Mouse (Mus musculus) kidney, embryonic 16.5 days (tissue): Measurements from ENCODE around the gene Nadk2. TPM values are rescaled to one million over a fixed set of nuclear protein-coding genes. Genes with fewer than 3 reads are reported as not detected.

Source experiments
- ATAC-seq: fragments of 200-750 bp; cut with Nextera tagmentation; 2 replicates; pipeline ENCODE4 v1.8.0; 2017; ENCODE audit warnings: moderate TSS enrichment; ENCODE audit not compliant: low FRiP score, low TSS enrichment
- H3K27ac ChIP-seq: fragments of 300-500 bp; sonication (generic); 2 replicates; pipeline ENCODE4 v1.5.1; 2014; ENCODE audit warnings: low read length
- H3K27me3 ChIP-seq: fragments of 300-500 bp; sonication (generic); 2 replicates; pipeline ENCODE4 v1.6.1; 2014; ENCODE audit warnings: low read length, control low read depth, mixed read lengths; ENCODE audit not compliant: insufficient read depth
- H3K36me3 ChIP-seq: fragments of 300-500 bp; sonication (generic); 2 replicates; pipeline ENCODE4 v1.6.1; 2014; ENCODE audit warnings: low read length, control low read depth, mixed read lengths; ENCODE audit not compliant: insufficient read depth
- H3K4me1 ChIP-seq: fragments of 300-500 bp; sonication (generic); 2 replicates; pipeline ENCODE4 v1.6.1; 2014; ENCODE audit warnings: low read length, control low read depth, mixed read lengths; ENCODE audit not compliant: insufficient read depth
- H3K4me2 ChIP-seq: fragments of 300-500 bp; sonication (generic); replicated peaks from 2 replicates; pipeline ENCODE4 v1.6.1; 2014; ENCODE audit warnings: low read depth, low read length
- H3K4me3 ChIP-seq: fragments of 300-500 bp; sonication (generic); 2 replicates; pipeline ENCODE4 v1.5.1; 2014; ENCODE audit warnings: mild to moderate bottlenecking, low read length
- H3K9ac ChIP-seq: fragments of 300-500 bp; sonication (generic); replicated peaks from 2 replicates; pipeline ENCODE4 v1.6.1; 2014; ENCODE audit warnings: low read length
- H3K9me3 ChIP-seq: fragments of 300-500 bp; sonication (generic); 2 replicates; pipeline ENCODE4 v1.6.1; 2016; ENCODE audit warnings: low read length, control low read depth
- WGBS: fragments of 180-500 bp; shearing (Covaris S2); extraction: QIAGEN DNeasy Blood & Tissue Kit; methylation state at CpG from one replicate; pipeline ENCODE4 v1.1.7; 2014; 5-methylcytosine and 5-hydroxymethylcytosine counted together
- polyA plus RNA-seq: library from polyadenylated mRNA; unstranded; fragments of >200 nt; fragmentation: Nextera tagmentation; extraction: Ambion mirVana; gene quantifications from 2 replicates; pipeline ENCODE4 v1.2.1, GENCODE M21; 2015

Nadk2 gene
- polyA plus RNA-seq, 1 experiment from 2014 or later: 26.4 TPM

DNA sequence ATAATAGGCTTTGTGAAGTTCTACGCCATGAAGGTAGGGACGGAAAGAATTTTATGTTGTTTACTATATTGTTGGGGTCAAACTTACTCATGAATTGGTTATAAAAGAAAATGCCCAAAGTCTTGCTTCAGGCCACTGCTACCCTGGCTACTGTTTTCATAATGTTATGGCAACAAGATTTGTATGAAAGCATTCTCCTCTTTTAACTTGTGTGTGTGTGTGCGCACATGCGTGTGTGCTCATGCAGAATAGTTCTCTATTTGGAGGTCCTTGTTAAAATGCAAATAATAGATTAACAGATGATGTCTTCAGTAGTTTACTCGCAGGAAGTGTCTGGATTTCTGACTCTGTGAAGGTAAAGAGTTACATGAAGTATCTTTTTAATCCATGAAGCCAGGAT lies 2.6 kb downstream of the Nadk2 start:
- H3K9me3 ChIP-seq: no peaks in the 10 kb centered on the region
- peaks cover 45% of the 10 kb centered on the region for H3K4me1 ChIP-seq
- 0 out of 2 replicates have a peak overlapping the region, but pooled peaks have one; percentile 43 for H3K27ac ChIP-seq
- H3K9ac ChIP-seq: no peak overlapping the region
- ATAC-seq: no peak
- H3K27me3 ChIP-seq: no peaks in the 10 kb centered on the region
- no peaks in the 10 kb centered on the region for H3K36me3 ChIP-seq
- H3K4me2 ChIP-seq: peak overlapping the region; percentile 77
- H3K4me3 ChIP-seq: peak overlapping the region; percentile 91
- WGBS: 75% methylated on average over 5 of the region's 5 CpGs

DNA sequence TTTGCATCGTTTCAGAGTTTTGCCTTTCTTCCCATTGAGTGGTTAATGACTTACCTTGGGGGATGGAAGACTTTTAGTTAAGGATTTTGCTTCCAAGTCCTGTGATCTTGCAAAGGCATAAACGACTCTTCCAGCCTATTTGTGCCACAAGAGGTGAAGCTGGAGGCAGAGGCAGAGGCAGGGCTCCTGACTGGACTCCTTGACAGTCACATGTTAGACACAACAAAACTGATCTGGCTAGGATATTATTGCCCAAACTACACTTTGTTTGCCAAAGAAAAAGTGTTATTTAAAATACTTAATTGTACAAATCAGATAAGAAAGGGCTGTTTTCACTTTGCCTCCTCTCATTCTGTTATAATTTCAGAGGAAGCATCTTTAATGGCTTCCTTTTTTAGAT lies 3.1 kb downstream of the Nadk2 start:
- Histone ChIP-seq H3K9ac (no peak overlapping the region), H3K4me3 (no peak overlapping the region), H3K27me3 (no peaks in the 10 kb centered on the region), H3K4me1 (peaks cover 50% of the 10 kb centered on the region), H3K36me3 (no peaks in the 10 kb centered on the region), H3K27ac (no peak overlapping the region), H3K9me3 (no peaks in the 10 kb centered on the region), H3K4me2 (0 out of 2 replicates have a peak overlapping the region, but pooled peaks have one; percentile 77)
- WGBS: 24% methylated on average over 2 of the region's 2 CpGs
- no peak for ATAC-seq

DNA sequence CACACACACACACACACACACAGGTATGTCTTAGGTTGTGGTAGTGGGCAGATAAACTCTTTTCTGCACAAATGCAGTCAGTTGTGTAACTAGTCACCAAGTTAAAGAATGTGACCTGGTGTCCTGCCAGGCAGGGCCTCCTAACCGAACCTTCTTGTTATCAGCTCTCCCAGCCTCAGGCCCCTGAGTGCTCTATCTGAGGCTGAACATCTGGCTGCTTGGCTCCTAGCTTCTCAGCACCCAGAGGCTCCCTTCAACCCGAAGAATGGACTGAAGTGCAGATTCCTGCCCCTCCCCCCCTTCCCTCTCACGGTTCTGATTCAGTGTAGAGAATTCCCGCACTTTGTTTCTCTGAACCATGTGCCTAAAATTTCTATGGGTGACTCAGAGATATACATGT lies 3.6 kb downstream of the Nadk2 start:
- ATAC-seq: no peak
- 28% methylated on average over 4 of the region's 4 CpGs for WGBS
- Histone ChIP-seq H3K4me3 (no peak overlapping the region), H3K9me3 (no peaks in the 10 kb centered on the region), H3K27ac (no peak overlapping the region), H3K27me3 (no peaks in the 10 kb centered on the region), H3K4me2 (no peak overlapping the region), H3K36me3 (no peaks in the 10 kb centered on the region), H3K9ac (no peak overlapping the region), H3K4me1 (peaks cover 54% of the 10 kb centered on the region)

DNA sequence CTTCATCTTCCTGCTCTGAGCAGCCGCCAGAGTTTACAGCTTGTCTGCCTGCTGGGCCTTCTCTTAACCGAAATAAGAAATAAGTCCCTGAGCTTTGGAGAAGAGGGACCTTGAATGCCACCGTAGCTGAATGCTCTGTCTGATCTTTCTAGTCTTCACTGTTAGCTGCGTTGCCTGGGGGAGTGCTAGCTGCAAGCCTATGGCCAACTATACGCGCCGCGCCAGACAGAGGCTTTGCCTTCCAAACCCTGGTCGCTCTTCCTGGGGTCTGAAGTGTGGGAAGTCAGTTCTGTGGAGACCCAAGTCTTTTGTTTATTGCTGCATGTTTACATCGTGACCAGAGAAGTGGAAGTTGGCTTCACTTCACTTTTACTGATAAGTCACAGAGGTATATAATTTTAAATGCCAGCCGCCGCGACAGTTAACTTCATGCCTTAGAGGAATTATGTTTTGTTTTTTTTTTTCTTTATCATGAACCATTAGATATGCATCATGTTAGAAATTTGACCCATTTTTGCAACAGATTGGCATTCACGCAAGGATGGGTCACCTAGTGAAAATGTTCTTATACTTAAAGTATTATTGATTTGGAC lies 4.6 kb downstream of the Nadk2 start:
- 0 out of 2 replicates have a peak overlapping the region, but pooled peaks have one; percentile 16 for H3K9ac ChIP-seq
- H3K27ac ChIP-seq: no peak overlapping the region
- no peak overlapping the region for H3K4me2 ChIP-seq
- H3K36me3 ChIP-seq: no peaks in the 10 kb centered on the region
- no peak overlapping the region for H3K4me3 ChIP-seq
- WGBS: 76% methylated on average over 14 of the region's 14 CpGs
- no peak for ATAC-seq
- H3K27me3 ChIP-seq: no peaks in the 10 kb centered on the region
- no peaks in the 10 kb centered on the region for H3K9me3 ChIP-seq
- H3K4me1 ChIP-seq: peaks cover 51% of the 10 kb centered on the region

DNA sequence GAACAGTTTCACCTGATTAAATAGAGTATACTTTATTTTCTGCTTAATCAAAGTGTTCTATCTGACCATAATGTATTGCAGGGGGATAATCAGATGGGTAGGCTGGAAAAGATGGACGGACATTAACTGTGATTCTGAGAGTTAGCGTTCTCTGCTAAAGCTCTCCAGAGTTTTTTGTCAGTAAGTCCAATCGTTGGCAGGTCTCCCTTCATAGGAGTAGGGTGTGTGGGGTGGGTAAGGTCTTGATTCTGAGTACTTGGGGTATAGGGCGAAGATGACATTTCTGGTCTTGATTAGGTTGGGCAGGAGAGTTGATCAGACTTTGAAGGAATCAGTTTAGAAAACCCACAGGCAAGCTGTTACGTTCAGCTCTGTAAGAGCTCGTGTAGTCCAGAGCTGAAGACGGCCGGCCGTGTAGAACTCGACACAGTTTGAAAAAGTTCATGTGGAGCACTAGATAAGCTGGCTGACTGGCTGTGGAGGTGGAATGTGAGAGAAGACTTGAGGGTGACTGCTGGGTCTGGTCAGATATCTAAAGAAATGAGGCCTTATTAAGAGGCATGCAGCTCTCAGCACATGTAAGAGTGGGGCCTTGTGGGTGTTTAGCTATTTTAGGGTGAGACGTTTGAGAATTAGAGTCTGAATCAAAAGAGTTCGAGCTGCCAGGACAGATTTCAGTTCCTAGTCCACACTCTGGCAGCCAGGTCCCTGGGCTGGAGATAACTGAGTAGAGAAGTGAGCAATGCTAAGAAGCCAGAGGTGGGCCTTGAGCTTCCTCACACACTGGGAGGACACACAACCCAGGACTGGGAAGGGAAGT lies 7.6 kb downstream of the Nadk2 start:
- Histone ChIP-seq H3K4me2 (no peak overlapping the region), H3K27me3 (no peaks in the 10 kb centered on the region), H3K36me3 (no peaks in the 10 kb centered on the region), H3K4me1 (peaks cover 35% of the 10 kb centered on the region), H3K9me3 (no peaks in the 10 kb centered on the region), H3K4me3 (no peak overlapping the region), H3K9ac (no peak overlapping the region), H3K27ac (peak overlapping the region; percentile 3; the same call in 1 of the 2 replicates)
- ATAC-seq: no peak
- WGBS: 81% methylated on average over 12 of the region's 12 CpGs

DNA sequence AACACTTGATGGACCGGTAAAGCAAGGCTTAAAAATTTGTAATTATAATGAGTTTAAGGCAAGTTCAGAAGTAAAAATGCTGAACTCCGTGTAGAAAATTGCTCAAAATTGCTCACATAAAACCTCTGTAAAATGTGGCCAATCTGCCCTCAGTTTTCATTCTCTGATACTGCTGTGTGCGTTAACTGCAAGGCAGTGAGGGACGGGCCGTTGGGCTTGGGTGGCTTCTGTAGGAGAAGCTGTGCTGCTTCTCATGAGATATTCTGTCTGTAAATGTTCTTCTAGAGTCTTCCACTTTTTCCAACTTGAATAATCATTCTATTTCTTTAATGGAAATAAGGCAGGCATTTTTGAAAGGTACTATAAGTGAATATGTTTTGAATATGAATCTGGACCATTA lies 8.6 kb downstream of the Nadk2 start:
- peaks cover 27% of the 10 kb centered on the region for H3K4me1 ChIP-seq
- H3K27me3 ChIP-seq: no peaks in the 10 kb centered on the region
- 50% methylated on average over 5 of the region's 5 CpGs for WGBS
- no peak overlapping the region for H3K4me3 ChIP-seq
- no peak overlapping the region for H3K27ac ChIP-seq
- no peaks in the 10 kb centered on the region for H3K9me3 ChIP-seq
- no peak for ATAC-seq
- no peak overlapping the region for H3K4me2 ChIP-seq
- H3K9ac ChIP-seq: no peak overlapping the region
- peaks cover 3% of the 10 kb centered on the region; the same call in 1 of the 2 replicates for H3K36me3 ChIP-seq

DNA sequence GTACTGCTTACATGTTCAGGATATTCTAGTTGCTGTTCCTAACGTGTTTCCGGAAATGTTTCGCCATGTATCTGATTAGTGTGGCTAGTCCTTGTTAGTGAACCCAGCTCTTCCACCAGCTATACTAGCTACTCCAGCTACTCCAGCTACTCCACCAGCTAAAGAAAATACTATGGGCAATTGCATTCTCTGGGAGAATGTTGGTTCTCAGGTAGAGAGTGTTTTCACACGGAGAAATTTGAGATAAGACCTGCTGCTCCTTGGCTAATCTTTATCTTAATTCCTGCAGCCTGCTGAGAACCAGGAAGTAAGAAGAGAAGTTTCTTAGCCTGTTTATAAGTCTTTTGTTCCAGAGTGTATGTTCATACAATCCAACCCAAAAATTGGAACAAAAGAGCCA lies 9.1 kb downstream of the Nadk2 start:
- no peak for ATAC-seq
- peak overlapping the region; percentile 50; the same call in 1 of the 2 replicates for H3K27ac ChIP-seq
- no peak overlapping the region for H3K9ac ChIP-seq
- H3K4me1 ChIP-seq: peaks cover 21% of the 10 kb centered on the region
- no peak overlapping the region for H3K4me3 ChIP-seq
- no peak overlapping the region for H3K4me2 ChIP-seq
- no peaks in the 10 kb centered on the region for H3K27me3 ChIP-seq
- H3K36me3 ChIP-seq: peaks cover 3% of the 10 kb centered on the region; the same call in 1 of the 2 replicates
- WGBS: 66% methylated on average over 4 of the region's 4 CpGs
- H3K9me3 ChIP-seq: no peaks in the 10 kb centered on the region

DNA sequence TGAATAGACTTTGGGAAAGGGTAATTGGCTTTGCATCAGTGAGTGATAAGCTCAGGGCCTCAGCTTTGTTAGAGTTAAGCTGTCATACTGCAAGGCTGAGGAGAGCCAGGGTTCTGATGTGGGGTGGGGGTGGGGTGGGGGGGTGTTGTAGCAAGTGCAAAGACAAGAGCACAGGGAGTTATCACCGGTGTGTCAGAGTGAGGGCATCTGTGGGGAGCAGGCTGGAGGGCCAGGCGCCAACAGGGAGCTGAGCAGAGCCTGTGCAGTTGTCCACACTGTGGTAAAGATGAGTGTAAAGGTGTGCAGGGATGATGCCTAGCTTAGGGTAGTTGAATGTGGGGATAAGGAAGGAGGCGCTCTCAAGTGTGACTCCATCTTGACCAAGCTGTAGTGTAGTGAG lies 10.2 kb downstream of the Nadk2 start:
- no peaks in the 10 kb centered on the region for H3K27me3 ChIP-seq
- 93% methylated on average over 3 of the region's 3 CpGs for WGBS
- no peak overlapping the region for H3K4me3 ChIP-seq
- no peak overlapping the region for H3K9ac ChIP-seq
- H3K4me1 ChIP-seq: peaks cover 15% of the 10 kb centered on the region
- no peak overlapping the region for H3K27ac ChIP-seq
- no peak overlapping the region for H3K4me2 ChIP-seq
- no peaks in the 10 kb centered on the region for H3K9me3 ChIP-seq
- peaks cover 6% of the 10 kb centered on the region; the same call in 1 of the 2 replicates for H3K36me3 ChIP-seq
- no peak for ATAC-seq

DNA sequence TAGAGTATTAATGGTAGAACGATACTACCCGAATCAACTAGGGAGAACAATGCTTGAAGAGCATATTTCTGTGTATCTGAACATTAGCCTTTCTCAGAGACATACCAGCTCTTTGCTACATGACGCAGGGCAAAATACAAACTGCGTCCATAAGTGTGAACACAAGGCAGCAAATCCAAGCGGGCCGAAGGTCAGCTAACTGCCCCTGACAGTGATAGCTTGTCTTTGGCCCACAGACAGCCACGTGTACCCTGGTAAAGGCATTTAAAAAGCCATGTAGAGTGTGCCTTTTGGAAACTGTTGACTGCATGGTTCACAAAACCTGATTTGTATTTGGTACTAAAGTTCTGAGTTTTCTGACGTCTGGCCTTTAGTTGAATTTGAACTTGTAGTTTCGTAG lies 11.7 kb downstream of the Nadk2 start:
- no peaks in the 10 kb centered on the region for H3K27me3 ChIP-seq
- peaks cover 6% of the 10 kb centered on the region; the same call in 1 of the 2 replicates for H3K36me3 ChIP-seq
- H3K27ac ChIP-seq: no peak overlapping the region
- H3K9ac ChIP-seq: no peak overlapping the region
- 84% methylated on average over 9 of the region's 9 CpGs for WGBS
- H3K9me3 ChIP-seq: no peaks in the 10 kb centered on the region
- no peak for ATAC-seq
- no peak overlapping the region for H3K4me2 ChIP-seq
- H3K4me1 ChIP-seq: peaks cover 15% of the 10 kb centered on the region
- no peak overlapping the region for H3K4me3 ChIP-seq

DNA sequence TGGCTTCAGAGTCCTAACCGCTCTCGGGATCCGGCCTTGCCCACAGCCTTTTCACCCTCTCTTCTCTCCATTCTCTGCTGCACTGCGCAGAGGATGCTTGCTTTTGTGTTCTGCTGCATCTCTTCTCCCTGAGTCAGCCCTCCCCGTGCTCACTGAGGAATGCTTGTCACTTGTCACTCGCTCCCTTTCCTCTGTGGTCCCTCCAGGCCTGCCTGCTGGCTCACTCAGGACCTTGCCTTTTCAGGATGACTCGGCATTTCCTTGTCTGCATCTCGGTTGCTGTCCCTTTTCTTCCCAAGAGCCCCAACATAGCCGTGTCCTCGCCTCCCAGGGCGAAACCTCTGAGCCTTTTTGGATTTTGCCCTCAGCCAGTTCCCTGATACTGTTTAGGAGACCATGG lies 15.8 kb downstream of the Nadk2 start:
- 80% methylated on average over 11 of the region's 11 CpGs for WGBS
- H3K27ac ChIP-seq: no peak overlapping the region
- peaks cover 10% of the 10 kb centered on the region; the same call in 1 of the 2 replicates for H3K36me3 ChIP-seq
- no peak overlapping the region for H3K9ac ChIP-seq
- no peak overlapping the region for H3K4me3 ChIP-seq
- H3K4me2 ChIP-seq: no peak overlapping the region
- H3K9me3 ChIP-seq: no peaks in the 10 kb centered on the region
- ATAC-seq: no peak
- H3K27me3 ChIP-seq: no peaks in the 10 kb centered on the region
- peaks cover 18% of the 10 kb centered on the region for H3K4me1 ChIP-seq
